Mouse (Mus musculus) layer of hippocampus, adult 11-12 months (tissue): Measurements from ENCODE around the gene C2cd3.

Experiments
- DNase-seq: peaks from one replicate; pipeline ENCODE4 v3.0.0; 2022; ENCODE audit warnings: low spot score

The C2cd3 gene

GRCm38 (mm10) chr7:100371495-100372451 lies at the start of gene C2cd3, which contains the start of gene Ppme1:
C2cd3 (plus strand) TSS chr7:100372233.
Ppme1 (minus strand) TSS chr7:100372307.
- DNase-seq: peak; percentile 99

- DNase-seq: no peak
Measured at GRCm38 (mm10) chr7:100323721-100324120, 48.3 kb upstream of the C2cd3 start.

- peak; percentile 61 for DNase-seq
Measured at GRCm38 (mm10) chr7:100325482-100325881, 46.6 kb upstream of the C2cd3 start.

GRCm38 (mm10) chr7:100327514-100327913 lies 44.5 kb upstream of the C2cd3 start:
- DNase-seq: no peak

- no peak for DNase-seq
Measured at GRCm38 (mm10) chr7:100328636-100329035, 43.4 kb upstream of the C2cd3 start.

GRCm38 (mm10) chr7:100331269-100331668 lies 40.8 kb upstream of the C2cd3 start:
- DNase-seq: no peak

- DNase-seq: no peak
Measured at GRCm38 (mm10) chr7:100335921-100336320, 36.1 kb upstream of the C2cd3 start.

GRCm38 (mm10) chr7:100354984-100355383 lies 17.0 kb upstream of the C2cd3 start:
- DNase-seq: no peak

GRCm38 (mm10) chr7:100356324-100356723 lies 15.7 kb upstream of the C2cd3 start:
- DNase-seq: no peak

GRCm38 (mm10) chr7:100356768-100357167 lies 15.3 kb upstream of the C2cd3 start:
- DNase-seq: no peak

- no peak for DNase-seq
Measured at GRCm38 (mm10) chr7:100357856-100358255, 14.2 kb upstream of the C2cd3 start.

GRCm38 (mm10) chr7:100363162-100363561 lies 8.9 kb upstream of the C2cd3 start:
- no peak for DNase-seq

GRCm38 (mm10) chr7:100364888-100365287 lies 7.1 kb upstream of the C2cd3 start:
- no peak for DNase-seq

GRCm38 (mm10) chr7:100372452-100372980 lies 483 bp downstream of the C2cd3 start:
- no peak for DNase-seq

- no peak for DNase-seq
Measured at GRCm38 (mm10) chr7:100378257-100378656, 6.2 kb downstream of the C2cd3 start.

- no peak for DNase-seq
Measured at GRCm38 (mm10) chr7:100381161-100381560, 9.1 kb downstream of the C2cd3 start.

- no peak for DNase-seq
Measured at GRCm38 (mm10) chr7:100383207-100383606, 11.2 kb downstream of the C2cd3 start.

GRCm38 (mm10) chr7:100388174-100388573 lies 16.1 kb downstream of the C2cd3 start:
- DNase-seq: no peak

- no peak for DNase-seq
Measured at GRCm38 (mm10) chr7:100390166-100390565, 18.1 kb downstream of the C2cd3 start.

- DNase-seq: no peak
Measured at GRCm38 (mm10) chr7:100392265-100392664, 20.2 kb downstream of the C2cd3 start.

- DNase-seq: no peak
Measured at GRCm38 (mm10) chr7:100399231-100399913, 27.3 kb downstream of the C2cd3 start.

- no peak for DNase-seq
Measured at GRCm38 (mm10) chr7:100400899-100401539, 29.0 kb downstream of the C2cd3 start.
